Mouse (Mus musculus) adipocyte (in vitro differentiated cells): ENCODE data around the gene Anks1.

Experiments used
- DNase-seq: peaks from one replicate; pipeline ENCODE4 v3.0.0-alpha.2; 2016; ENCODE audit warnings: low spot score

The Anks1 gene

GRCm38 (mm10) chr17:28058346-28058745 lies 149.2 kb downstream of the Anks1 start:
- no peak for DNase-seq

- peak; percentile 22 for DNase-seq
These were observed 151.6 kb downstream of the Anks1 start for GRCm38 (mm10) chr17:28060681-28061080.

GRCm38 (mm10) chr17:28061472-28061871 lies 152.4 kb downstream of the Anks1 start:
- peak; percentile 42 for DNase-seq

- no peak for DNase-seq
These were observed 153.6 kb downstream of the Anks1 start for GRCm38 (mm10) chr17:28062710-28063109.

GRCm38 (mm10) chr17:28063163-28063562 lies 154.1 kb downstream of the Anks1 start:
- no peak for DNase-seq

GRCm38 (mm10) chr17:28067303-28067702 lies 158.2 kb downstream of the Anks1 start:
- DNase-seq = peak; percentile 26

- DNase-seq = no peak
These were observed 160.3 kb downstream of the Anks1 start for GRCm38 (mm10) chr17:28069446-28069845.

- DNase-seq = no peak
These were observed 161.2 kb downstream of the Anks1 start for GRCm38 (mm10) chr17:28070256-28070655.

GRCm38 (mm10) chr17:28072730-28073129 lies 163.6 kb downstream of the Anks1 start:
- no peak for DNase-seq

- no peak for DNase-seq
These were observed 165.4 kb downstream of the Anks1 start for GRCm38 (mm10) chr17:28074486-28074885.

- no peak for DNase-seq
These were observed 168.9 kb downstream of the Anks1 start for GRCm38 (mm10) chr17:28078028-28078427.

- peak; percentile 80 for DNase-seq
These were observed 170.5 kb downstream of the Anks1 start for GRCm38 (mm10) chr17:28079618-28080017.

- no peak for DNase-seq
These were observed 171.1 kb downstream of the Anks1 start, which contains the start of gene Tcp11 for GRCm38 (mm10) chr17:28080045-28080816. TSS of gene Tcp11 (minus strand) at chr17:28080639.

GRCm38 (mm10) chr17:28080817-28081165 lies 171.7 kb downstream of the Anks1 start:
- DNase-seq = no peak

GRCm38 (mm10) chr17:28081385-28081784 lies 172.3 kb downstream of the Anks1 start:
- no peak for DNase-seq

GRCm38 (mm10) chr17:28081856-28082255 lies 172.8 kb downstream of the Anks1 start:
- no peak for DNase-seq

GRCm38 (mm10) chr17:28082863-28083262 lies 173.8 kb downstream of the Anks1 start:
- no peak for DNase-seq

GRCm38 (mm10) chr17:28084395-28084905 lies 175.3 kb downstream of the Anks1 start:
- DNase-seq = no peak

- peak; percentile 92 for DNase-seq
These were observed 175.9 kb downstream of the Anks1 start for GRCm38 (mm10) chr17:28084964-28085363.

GRCm38 (mm10) chr17:28087430-28087829 lies 178.3 kb downstream of the Anks1 start:
- DNase-seq = no peak

- DNase-seq = no peak
These were observed 179.6 kb downstream of the Anks1 start for GRCm38 (mm10) chr17:28088718-28089117.

GRCm38 (mm10) chr17:28092297-28092696 lies 183.2 kb downstream of the Anks1 start:
- DNase-seq = peak; percentile 29

GRCm38 (mm10) chr17:28093837-28094236 lies 184.7 kb downstream of the Anks1 start:
- no peak for DNase-seq

GRCm38 (mm10) chr17:28096418-28096817 lies 187.3 kb downstream of the Anks1 start:
- no peak for DNase-seq
